Mouse (Mus musculus) left cerebral cortex, adult 6 months (tissue): ENCODE data around the gene Hist1h2ag. TPM values are rescaled to one million over a fixed set of nuclear protein-coding genes. Genes with fewer than 3 reads are reported as not detected.

ENCODE experiments used
- long read RNA-seq, 2 experiments: library from polyadenylated mRNA; unstranded; transcript quantifications; one replicate each; pipeline ENCODE4 v2.0.0; 2019 to 2020
- polyA plus RNA-seq: library from polyadenylated mRNA; unstranded; fragments of <200 nt; fragmentation: Nextera tagmentation; gene quantifications from 2 replicates; pipeline ENCODE4 v1.2.3, GENCODE M21; 2021

Hist1h2ag gene
- polyA plus RNA-seq, result not detected in 2 replicates
- long read RNA-seq, experiment 1, result 0 reads
- long read RNA-seq, experiment 2, result 0 reads

DNA sequence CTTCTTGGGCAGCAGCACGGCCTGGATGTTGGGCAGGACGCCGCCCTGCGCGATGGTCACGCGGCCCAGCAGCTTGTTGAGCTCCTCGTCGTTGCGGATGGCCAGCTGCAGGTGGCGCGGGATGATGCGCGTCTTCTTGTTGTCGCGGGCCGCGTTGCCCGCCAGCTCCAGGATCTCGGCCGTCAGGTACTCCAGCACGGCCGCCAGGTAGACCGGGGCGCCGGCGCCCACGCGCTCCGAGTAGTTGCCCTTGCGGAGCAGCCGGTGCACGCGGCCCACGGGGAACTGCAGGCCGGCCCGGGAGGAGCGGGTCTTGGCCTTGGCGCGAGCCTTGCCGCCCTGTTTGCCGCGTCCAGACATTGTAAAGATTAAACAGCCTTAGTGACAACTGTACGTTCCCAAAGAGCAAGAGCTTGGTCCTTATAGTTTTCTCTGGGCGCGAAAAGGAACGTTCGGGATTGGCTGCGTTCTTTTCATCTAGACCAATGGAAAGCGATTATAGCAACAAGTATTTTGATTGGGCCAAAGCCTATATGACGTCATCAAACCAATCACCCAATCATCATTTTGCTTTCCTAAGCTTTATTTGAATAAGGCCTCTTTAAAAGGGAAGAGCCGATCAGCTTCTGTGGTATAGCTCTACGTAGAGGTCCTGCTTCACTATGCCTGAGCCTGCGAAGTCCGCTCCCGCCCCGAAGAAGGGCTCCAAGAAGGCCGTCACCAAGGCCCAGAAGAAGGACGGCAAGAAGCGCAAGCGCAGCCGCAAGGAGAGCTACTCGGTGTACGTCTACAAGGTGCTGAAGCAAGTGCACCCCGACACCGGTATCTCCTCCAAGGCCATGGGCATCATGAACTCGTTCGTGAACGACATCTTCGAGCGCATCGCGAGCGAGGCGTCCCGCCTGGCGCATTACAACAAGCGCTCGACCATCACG, at the start of gene Hist1h2ag, which contains the start of gene Hist1h2bj:
Hist1h2ag (minus strand) TSS at position 377 of the 935 bp plus-strand sequence.
Hist1h2bj (plus strand) TSS at position 647 of the 935 bp plus-strand sequence.

GRCm38 (mm10) chr13:22084140-22084539, 41.4 kb upstream of the Hist1h2ag start, which contains the start of gene Vmn1r188:
Gene Vmn1r188, plus strand, starts transcription at chr13:22084440.

DNA sequence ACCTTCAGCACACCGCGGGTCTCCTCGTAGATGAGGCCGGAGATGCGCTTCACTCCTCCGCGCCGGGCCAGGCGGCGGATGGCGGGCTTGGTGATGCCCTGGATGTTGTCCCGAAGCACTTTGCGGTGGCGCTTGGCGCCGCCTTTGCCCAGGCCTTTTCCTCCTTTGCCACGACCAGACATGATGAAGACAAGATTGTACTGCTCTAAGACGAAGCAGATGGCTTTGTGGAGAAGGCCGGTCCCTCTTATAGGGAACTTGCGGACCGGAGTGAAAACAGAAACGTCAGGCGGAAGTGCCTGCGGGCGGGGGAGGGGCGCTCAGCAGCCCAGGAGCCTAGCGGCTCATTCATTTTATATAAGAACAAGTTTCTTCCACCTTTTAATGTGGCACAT, 1.6 kb downstream of the Hist1h2ag start, which contains the start of gene Hist1h4i:
Hist1h4i (minus strand) TSS at position 221 of the 395 bp plus-strand sequence.

DNA sequence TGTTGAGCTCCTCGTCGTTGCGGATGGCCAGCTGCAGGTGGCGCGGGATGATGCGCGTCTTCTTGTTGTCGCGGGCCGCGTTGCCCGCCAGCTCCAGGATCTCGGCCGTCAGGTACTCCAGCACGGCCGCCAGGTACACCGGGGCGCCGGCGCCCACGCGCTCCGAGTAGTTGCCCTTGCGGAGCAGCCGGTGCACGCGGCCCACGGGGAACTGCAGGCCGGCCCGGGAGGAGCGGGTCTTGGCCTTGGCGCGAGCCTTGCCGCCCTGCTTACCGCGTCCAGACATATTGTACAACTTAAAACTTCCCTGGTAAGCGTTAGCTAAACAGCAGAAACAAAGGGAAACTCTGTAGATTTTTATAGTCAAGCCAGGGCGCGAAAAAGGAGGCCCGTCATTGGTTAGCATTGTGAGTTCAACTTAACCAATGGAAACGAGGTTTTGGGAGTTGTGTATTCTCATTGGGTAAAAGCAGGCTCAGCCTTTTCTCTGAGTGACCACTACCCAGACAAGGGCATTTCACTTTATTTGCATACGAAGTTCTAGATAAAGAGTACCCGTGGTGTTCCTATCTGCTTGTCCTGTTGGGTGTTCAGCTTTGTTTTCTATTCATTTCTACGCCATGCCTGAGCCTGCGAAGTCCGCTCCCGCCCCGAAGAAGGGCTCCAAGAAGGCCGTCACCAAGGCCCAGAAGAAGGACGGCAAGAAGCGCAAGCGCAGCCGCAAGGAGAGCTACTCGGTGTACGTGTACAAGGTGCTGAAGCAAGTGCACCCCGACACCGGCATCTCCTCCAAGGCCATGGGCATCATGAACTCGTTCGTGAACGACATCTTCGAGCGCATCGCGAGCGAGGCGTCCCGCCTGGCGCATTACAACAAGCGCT, 7.2 kb downstream of the Hist1h2ag start, which contains the start of the genes Hist1h2ah and Hist1h2bk:
Hist1h2ah (minus strand) TSS at position 302 of the 882 bp plus-strand sequence.
Hist1h2bk (plus strand) TSS at position 604 of the 882 bp plus-strand sequence.

DNA sequence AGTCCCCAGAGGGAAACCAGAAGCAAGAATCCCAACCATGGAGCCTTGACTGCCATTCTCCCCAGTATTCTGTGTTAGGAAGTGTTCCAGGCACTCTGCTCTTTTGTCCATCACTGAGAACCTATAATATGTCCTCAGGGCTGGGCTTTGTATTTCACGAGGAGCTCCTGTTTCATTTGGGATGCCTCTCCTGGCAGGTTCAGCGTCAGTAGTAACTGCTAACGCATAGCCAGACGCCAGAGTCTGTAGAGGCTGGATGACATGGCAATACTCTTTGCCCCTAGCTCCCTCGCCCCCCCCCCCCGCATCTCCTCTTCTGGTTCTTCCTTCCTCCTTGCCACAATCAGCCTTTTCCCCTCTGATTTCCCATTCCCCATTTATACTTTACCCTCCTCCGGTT, 33.1 kb downstream of the Hist1h2ag start, which contains the start of gene Prss16:
Prss16 (minus strand) TSS at position 101 of the 400 bp plus-strand sequence.

Other genes starting within 250 kb of the Hist1h2ag start
- gene Hist1h2bq, start 232.7 kb downstream of the Hist1h2ag start, polyA plus RNA-seq, result 0.40 and 1.2 TPM in 2 replicates
- gene Hist1h2ao, start 232.5 kb downstream of the Hist1h2ag start, polyA plus RNA-seq, result not detected in 2 replicates
- gene Hist1h4m, start 231.2 kb downstream of the Hist1h2ag start, polyA plus RNA-seq, result 1.8 and 3.3 TPM in 2 replicates
- gene Hist1h4n, start 210.7 kb downstream of the Hist1h2ag start, polyA plus RNA-seq, result 0.64 and 2.7 TPM in 2 replicates
- gene Hist1h2ap, start 209.4 kb downstream of the Hist1h2ag start, polyA plus RNA-seq, result 68.6 TPM in 2 replicates
- gene Hist1h2br, start 209.2 kb downstream of the Hist1h2ag start, polyA plus RNA-seq, result not detected in 2 replicates
- gene Zfp184, start 97.8 kb downstream of the Hist1h2ag start, polyA plus RNA-seq, result 1.6 and 2.5 TPM in 2 replicates
- gene Pom121l2, start 61.8 kb downstream of the Hist1h2ag start, polyA plus RNA-seq, result 0.10 TPM in 1 of 2 replicates, not detected in the other
- gene Prss16, start 33.2 kb downstream of the Hist1h2ag start, polyA plus RNA-seq, result 1.7 and 1.9 TPM in 2 replicates
- not detected in 2 replicates for gene Hist1h2ah, start 7.4 kb downstream of the Hist1h2ag start, polyA plus RNA-seq
- not detected in 2 replicates for gene Hist1h2bk, start 7.1 kb downstream of the Hist1h2ag start, polyA plus RNA-seq
- 6.4 and 6.7 TPM in 2 replicates for gene Hist1h4i, start 1.6 kb downstream of the Hist1h2ag start, polyA plus RNA-seq
- 0.67 TPM in 1 of 2 replicates, not detected in the other for gene Hist1h2bj, start 270 bp upstream of the Hist1h2ag start, polyA plus RNA-seq
- gene Vmn1r188, start 41.5 kb upstream of the Hist1h2ag start, polyA plus RNA-seq, result not detected in 2 replicates
- not detected in 2 replicates for gene Vmn1r189, start 62.9 kb upstream of the Hist1h2ag start, polyA plus RNA-seq
- not detected in 2 replicates for gene Vmn1r191, start 141.0 kb upstream of the Hist1h2ag start, polyA plus RNA-seq
- gene Vmn1r192, start 148.2 kb upstream of the Hist1h2ag start, polyA plus RNA-seq, result not detected in 2 replicates
- gene Vmn1r193, start 180.2 kb upstream of the Hist1h2ag start, polyA plus RNA-seq, result not detected in 2 replicates
- gene Vmn1r194, start 201.3 kb upstream of the Hist1h2ag start, polyA plus RNA-seq, result not detected in 2 replicates
- not detected in 2 replicates for gene Vmn1r195, start 227.6 kb upstream of the Hist1h2ag start, polyA plus RNA-seq
- gene Vmn1r196, start 247.0 kb upstream of the Hist1h2ag start, polyA plus RNA-seq, result not detected in 2 replicates